Mouse (Mus musculus) heart, postnatal 0 days (tissue): ENCODE measurements at regions not wholly inside any gene's neighbourhood (a gene's known extent, or its start where the extent isn't known, plus 50 kb on each side); places are given as distances from the start of the nearest gene placed in this dataset.

Source experiments
- ATAC-seq: fragments of 200-750 bp; cut with Nextera tagmentation; 2 replicates; pipeline ENCODE4 v1.8.0; 2017; ENCODE audit warnings: low read depth, moderate number of reproducible peaks, moderate library complexity; ENCODE audit not compliant: insufficient read depth
- DNase-seq: peaks from one replicate; pipeline ENCODE4 v3.0.0-alpha.2; 2016; ENCODE audit warnings: low spot score
- H3K27ac ChIP-seq: fragments of 300-500 bp; sonication (generic); 2 replicates; pipeline ENCODE4 v1.5.1; 2014; ENCODE audit warnings: low read depth, mild to moderate bottlenecking
- H3K27me3 ChIP-seq: fragments of 300-500 bp; sonication (generic); 2 replicates; pipeline ENCODE4 v1.6.1; 2014; ENCODE audit warnings: low read length, mixed read lengths; ENCODE audit not compliant: control insufficient read depth, insufficient read depth
- H3K36me3 ChIP-seq: fragments of 300-500 bp; sonication (generic); replicated peaks from 2 replicates; pipeline ENCODE4 v1.6.1; 2014; ENCODE audit warnings: low read length, mixed read lengths; ENCODE audit not compliant: control insufficient read depth, insufficient read depth
- H3K4me1 ChIP-seq: fragments of 300-500 bp; sonication (generic); 2 replicates; pipeline ENCODE4 v1.6.1; 2014; ENCODE audit warnings: antibody characterized with exemption; ENCODE audit not compliant: control insufficient read depth, insufficient read depth
- H3K4me2 ChIP-seq: fragments of 300-500 bp; sonication (generic); 2 replicates; pipeline ENCODE4 v1.6.1; 2014; ENCODE audit warnings: low read depth, mild to moderate bottlenecking, low read length, moderate library complexity
- H3K4me3 ChIP-seq: fragments of 300-500 bp; sonication (generic); 2 replicates; pipeline ENCODE4 v1.5.1; 2014; ENCODE audit warnings: low read depth, low read length
- H3K9ac ChIP-seq: fragments of 300-500 bp; sonication (generic); replicated peaks from 2 replicates; pipeline ENCODE4 v1.6.1; 2014; ENCODE audit warnings: low read depth, low read length, mixed read lengths
- H3K9me3 ChIP-seq: fragments of 300-500 bp; sonication (generic); replicated peaks from 2 replicates; pipeline ENCODE4 v1.6.1; 2016; ENCODE audit warnings: low read length; ENCODE audit not compliant: control insufficient read depth
- CTCF ChIP-seq: IDR thresholded peaks from 2 replicates; pipeline ENCODE4 v1.5.1; 2016; ENCODE audit warnings: antibody characterized with exemption, control low read depth, low read depth
- EP300 ChIP-seq: IDR thresholded peaks from 2 replicates; pipeline ENCODE4 v1.6.1; 2016; ENCODE audit warnings: antibody characterized with exemption, low read depth
- whole genome bisulfite sequencing: fragments of 180-500 bp; shearing (Covaris S2); extraction: QIAGEN DNeasy Blood & Tissue Kit; methylation state at CpG from one replicate; pipeline ENCODE4 v1.1.7; 2014; 5-methylcytosine and 5-hydroxymethylcytosine counted together

DNA sequence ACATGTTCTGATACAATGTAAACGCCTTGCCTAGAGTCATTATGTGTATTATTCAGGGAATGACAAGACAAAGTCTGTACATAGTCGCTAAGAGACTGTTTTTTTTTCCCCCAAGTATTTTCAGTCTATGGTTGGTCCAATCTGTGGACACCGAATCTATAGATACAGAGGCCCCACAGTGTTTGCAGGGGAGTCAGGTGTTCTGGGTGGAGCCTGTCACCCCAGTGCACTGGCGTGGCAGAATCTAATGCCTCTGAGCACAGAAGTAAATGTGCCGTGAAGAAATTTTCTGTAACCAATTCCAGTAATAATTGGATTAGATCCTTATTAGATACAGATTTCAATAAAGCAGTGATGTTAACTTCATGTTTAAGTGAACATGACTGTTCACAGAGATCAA lies 1130.1 kb upstream of the Gulo start:
- H3K9me3 ChIP-seq = no peaks in the 10 kb centered on the region
- 79% methylated on average over 5 of the region's 5 CpGs for whole genome bisulfite sequencing
- no peaks in the 10 kb centered on the region for H3K36me3 ChIP-seq
- no peak overlapping the region for H3K4me2 ChIP-seq
- H3K4me3 ChIP-seq = no peak overlapping the region
- H3K9ac ChIP-seq = no peak overlapping the region
- ATAC-seq (no peak), DNase-seq (no peak)
- peaks cover 31% of the 10 kb centered on the region for H3K4me1 ChIP-seq
- no peak for TF ChIP-seq EP300
- no peak for TF ChIP-seq CTCF
- H3K27me3 ChIP-seq = no peaks in the 10 kb centered on the region
- H3K27ac ChIP-seq = no peak overlapping the region

DNA sequence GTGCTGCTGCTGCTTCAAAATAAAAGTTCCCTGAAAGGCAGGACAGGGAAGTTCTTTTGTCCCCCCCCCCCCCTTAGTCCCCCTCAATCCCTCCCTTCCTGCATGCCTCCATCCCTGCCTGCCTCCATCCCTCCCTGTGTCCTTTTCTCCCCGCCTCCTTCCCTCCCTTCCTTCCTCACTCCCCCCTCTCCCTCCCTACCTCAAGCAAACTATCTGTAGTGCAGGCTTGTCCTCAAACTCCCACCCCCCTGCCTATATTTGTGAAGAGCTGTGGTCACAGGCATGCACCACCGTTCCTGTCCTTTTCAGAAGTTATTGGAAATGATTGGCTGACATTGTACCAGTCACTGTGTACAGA lies 1127.1 kb upstream of the Gulo start:
- Histone ChIP-seq H3K27me3 (no peaks in the 10 kb centered on the region), H3K36me3 (no peaks in the 10 kb centered on the region), H3K9ac (no peak overlapping the region), H3K4me2 (peak overlapping the region; percentile 58; the same call in 1 of the 2 replicates), H3K9me3 (no peaks in the 10 kb centered on the region), H3K4me1 (peaks cover 26% of the 10 kb centered on the region), H3K27ac (peak overlapping the region; percentile 27; the same call in 1 of the 2 replicates), H3K4me3 (no peak overlapping the region)
- TF ChIP-seq EP300 (no peak), CTCF (no peak)
- ATAC-seq = no peak; the same call in 1 of the 2 replicates
- no peak for DNase-seq
- WGBS = 24% methylated on average over 2 of the region's 2 CpGs

DNA sequence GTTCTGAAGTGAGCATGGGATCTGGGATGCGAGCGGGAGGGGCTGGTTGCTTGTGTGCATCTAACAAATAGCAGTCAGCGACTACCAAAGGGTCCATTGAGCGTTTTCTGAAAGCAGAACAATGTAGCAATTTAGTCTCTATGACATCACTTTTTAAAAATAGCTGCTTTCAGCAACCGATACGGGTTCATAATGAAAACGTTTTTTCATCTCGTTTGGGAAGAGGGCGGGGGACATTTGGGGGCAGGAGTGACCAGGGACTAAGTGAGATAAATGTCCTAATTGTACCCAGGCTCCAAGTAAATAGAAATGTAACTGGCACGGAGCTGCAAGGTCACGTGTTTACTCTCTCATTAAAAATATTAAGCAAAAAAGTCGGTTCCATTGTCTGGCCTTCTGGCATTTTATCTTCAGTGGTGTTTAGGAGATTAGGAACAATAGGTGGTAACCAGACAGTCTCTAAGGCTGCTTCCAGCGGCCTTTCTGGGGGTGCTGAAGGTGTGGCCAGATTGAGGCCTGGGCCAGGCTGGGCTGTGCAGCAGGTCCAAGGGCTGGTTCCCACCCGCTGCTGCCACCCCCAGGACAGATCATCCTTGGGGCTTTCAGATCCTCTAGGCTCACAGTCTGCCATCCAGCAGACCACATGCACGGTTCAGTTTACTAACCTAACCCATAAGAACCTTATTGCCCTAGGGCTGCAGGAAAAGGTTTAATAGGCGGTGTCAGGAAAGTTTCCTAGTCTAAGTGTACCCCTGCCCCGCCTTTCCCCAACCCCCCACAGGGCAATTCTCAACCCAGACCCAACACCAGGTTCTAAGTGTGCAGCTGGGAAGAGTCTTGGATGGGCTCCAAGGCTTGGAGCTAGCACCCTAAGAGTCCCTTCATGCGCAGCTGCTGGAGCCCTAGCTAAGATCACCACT lies 1126.5 kb upstream of the Gulo start:
- ATAC-seq (peak; percentile 92), DNase-seq (peak; percentile 93)
- Histone ChIP-seq H3K4me2 (peak overlapping the region; percentile 58), H3K9me3 (no peaks in the 10 kb centered on the region), H3K27ac (peak overlapping the region; percentile 92), H3K9ac (peak overlapping the region; percentile 37; the same call in 1 of the 2 replicates), H3K36me3 (no peaks in the 10 kb centered on the region), H3K4me1 (peaks cover 23% of the 10 kb centered on the region), H3K27me3 (no peaks in the 10 kb centered on the region), H3K4me3 (peak overlapping the region; percentile 23)
- WGBS = 9% methylated on average over 18 of the region's 18 CpGs
- TF ChIP-seq CTCF (no peak; the same call in 1 of the 2 replicates), EP300 (no peak)

DNA sequence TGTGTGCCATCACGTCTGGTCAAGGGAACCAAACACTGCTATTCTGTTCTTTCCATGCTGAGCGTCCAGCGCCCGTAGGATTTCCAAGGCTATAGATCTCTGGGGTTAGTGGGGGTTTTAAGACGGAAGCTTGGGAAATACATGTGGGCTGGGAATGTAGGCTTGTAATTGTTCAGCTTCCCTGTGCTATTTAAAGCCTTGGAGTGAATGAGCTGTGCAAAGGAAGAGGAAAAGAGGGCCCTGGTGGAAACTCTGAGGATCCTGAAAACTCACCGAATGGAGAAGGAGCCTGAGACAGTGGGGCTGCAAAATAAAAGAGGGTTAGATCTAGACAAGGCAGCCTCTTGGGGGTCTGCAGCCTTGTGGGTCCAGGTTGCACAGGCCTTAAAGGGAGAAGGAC lies 1124.2 kb upstream of the Gulo start:
- TF ChIP-seq CTCF = no peak
- DNase-seq (peak; percentile 21), ATAC-seq (no peak)
- no peaks in the 10 kb centered on the region for H3K27me3 ChIP-seq
- peak overlapping the region; percentile 81 for H3K27ac ChIP-seq
- no peaks in the 10 kb centered on the region for H3K36me3 ChIP-seq
- no peak overlapping the region for H3K9ac ChIP-seq
- peaks cover 23% of the 10 kb centered on the region for H3K4me1 ChIP-seq
- H3K4me3 ChIP-seq = no peak overlapping the region
- 41% methylated on average over 6 of the region's 6 CpGs for WGBS
- H3K9me3 ChIP-seq = 0 out of 2 replicates have a peak, but pooled peaks cover 8% of the 10 kb centered on the region
- no peak overlapping the region for H3K4me2 ChIP-seq

DNA sequence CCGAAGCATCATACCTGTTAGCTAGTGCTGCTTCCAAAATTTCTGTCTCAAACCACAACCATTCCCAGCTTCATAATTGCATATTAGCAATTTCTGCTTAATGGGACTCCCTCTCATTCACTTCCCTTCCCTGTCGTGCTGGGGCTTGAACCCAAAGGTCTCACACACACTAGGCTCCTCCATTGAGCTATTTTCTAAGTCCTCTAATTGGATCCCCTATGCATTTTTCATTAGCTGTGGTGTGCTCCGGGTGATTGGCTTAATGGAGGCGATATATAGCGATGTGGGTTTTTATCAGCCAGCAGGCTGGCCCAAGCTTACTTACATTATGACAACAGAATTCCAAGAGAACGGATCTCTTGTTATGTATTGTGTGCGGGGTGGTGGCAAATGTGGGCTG lies 1118.1 kb upstream of the Gulo start:
- no peak for TF ChIP-seq CTCF
- TF ChIP-seq EP300 = no peak
- H3K36me3 ChIP-seq = no peaks in the 10 kb centered on the region
- H3K27ac ChIP-seq = no peak overlapping the region
- WGBS = 85% methylated on average over 7 of the region's 7 CpGs
- no peaks in the 10 kb centered on the region for H3K4me1 ChIP-seq
- no peaks in the 10 kb centered on the region for H3K27me3 ChIP-seq
- no peak for ATAC-seq
- H3K9me3 ChIP-seq = 0 out of 2 replicates have a peak, but pooled peaks cover 8% of the 10 kb centered on the region
- no peak overlapping the region for H3K4me2 ChIP-seq
- H3K4me3 ChIP-seq = no peak overlapping the region
- H3K9ac ChIP-seq = no peak overlapping the region
- no peak for DNase-seq

DNA sequence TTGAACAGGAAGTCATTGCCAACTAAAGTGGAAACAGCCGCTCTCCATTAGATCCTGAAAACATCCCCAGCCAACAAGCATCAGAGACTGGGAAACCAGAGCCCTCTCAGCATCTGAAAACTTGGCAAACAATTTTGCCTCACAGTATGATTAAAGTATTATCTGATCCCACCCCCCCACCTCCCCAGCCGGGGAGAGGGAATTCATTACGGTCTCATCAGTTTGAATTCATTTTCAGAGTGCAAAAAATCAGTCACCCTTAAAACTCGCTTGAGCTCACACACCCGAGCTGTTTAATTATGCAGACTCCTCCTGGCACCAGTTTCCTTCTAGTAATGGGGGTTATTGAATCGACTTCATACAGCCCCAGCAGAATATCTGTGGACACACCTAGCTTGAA lies 1117.2 kb upstream of the Gulo start:
- TF ChIP-seq EP300 (no peak), CTCF (no peak)
- H3K9ac ChIP-seq = no peak overlapping the region
- 41% methylated on average over 6 of the region's 6 CpGs for WGBS

More for the DNA sequence above, 1117.2 kb upstream of the Gulo start:
- H3K27ac ChIP-seq = no peak overlapping the region
- DNase-seq (no peak), ATAC-seq (no peak)
- H3K4me2 ChIP-seq = no peak overlapping the region
- no peak overlapping the region for H3K4me3 ChIP-seq
- 0 out of 2 replicates have a peak, but pooled peaks cover 8% of the 10 kb centered on the region for H3K9me3 ChIP-seq
- no peaks in the 10 kb centered on the region for H3K36me3 ChIP-seq
- H3K4me1 ChIP-seq = no peaks in the 10 kb centered on the region
- H3K27me3 ChIP-seq = no peaks in the 10 kb centered on the region
